Mouse (Mus musculus) cerebellum, adult 2 months (tissue): Measurements from ENCODE around the gene Nckap5. TPM values are rescaled to one million over a fixed set of nuclear protein-coding genes. Genes with fewer than 3 reads are reported as not detected.

Experiments used
- DNase-seq, 2 experiments: peaks; one replicate each; pipeline ENCODE4 v3.0.0; 2021
- H3K27ac ChIP-seq: fragments of 200-500 bp; 2 replicates; pipeline ENCODE4 v1.5.1; 2012; ENCODE audit warnings: low read length, control low read depth, inconsistent platforms; ENCODE audit not compliant: insufficient read depth
- H3K27me3 ChIP-seq: fragments of 200-500 bp; 2 replicates; pipeline ENCODE4 v1.6.1; 2012; ENCODE audit warnings: inconsistent platforms, mild to moderate bottlenecking, low read length, moderate library complexity; ENCODE audit not compliant: control insufficient read depth, insufficient read depth
- H3K4me1 ChIP-seq: fragments of 200-500 bp; 2 replicates; pipeline ENCODE4 v1.6.1; 2011; ENCODE audit warnings: low read length; ENCODE audit not compliant: control insufficient read depth, insufficient read depth
- H3K4me3 ChIP-seq: fragments of 200-500 bp; replicated peaks from 2 replicates; pipeline ENCODE3; 2011; ENCODE audit warnings: mild to moderate bottlenecking, low read depth, low read length, control low read depth; ENCODE audit not compliant: insufficient read depth
- CTCF ChIP-seq: fragments of 200-500 bp; IDR thresholded peaks from 2 replicates; pipeline ENCODE4 v1.5.1; 2011; ENCODE audit warnings: low read depth, mild to moderate bottlenecking, control low read depth, low read length, moderate library complexity, borderline replicate concordance; ENCODE audit not compliant: insufficient read depth
- POLR2A ChIP-seq: fragments of 200-500 bp; IDR thresholded peaks from 2 replicates; pipeline ENCODE4 v1.6.1; 2011; ENCODE audit warnings: low read length, control low read depth, borderline replicate concordance; ENCODE audit not compliant: insufficient read depth
- WGBS: fragments of 180-500 bp; shearing (Covaris S2); methylation state at CpG from one replicate; pipeline ENCODE4 v1.1.7; 2018; 5-methylcytosine and 5-hydroxymethylcytosine counted together
- polyA plus RNA-seq: library from polyadenylated mRNA; depleted of rRNA; stranded (reverse); fragments of >200 nt; gene quantifications from 2 replicates; pipeline ENCODE4 v1.2.3, GENCODE M21; 2012

Gene Nckap5
- polyA plus RNA-seq, 1 experiment, result 2.1 TPM

DNA sequence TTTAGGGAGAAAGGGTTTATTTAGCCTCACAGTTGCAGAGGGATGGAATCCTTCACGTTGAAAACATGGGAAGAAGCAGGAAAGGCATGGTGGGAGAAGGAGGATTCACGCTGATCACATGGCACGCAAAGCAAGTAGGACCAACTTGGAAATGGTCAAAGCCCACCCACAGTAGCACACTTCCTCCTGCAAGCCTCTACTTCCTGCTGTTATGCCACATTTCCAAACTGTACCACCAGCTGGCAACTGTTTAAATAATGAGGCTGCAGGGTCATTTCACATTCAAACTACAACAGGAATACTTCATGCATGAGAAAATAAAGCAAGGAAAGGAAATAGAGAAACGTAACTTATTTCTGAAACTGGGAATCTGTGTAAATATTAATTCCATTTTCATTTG lies 15.7 kb upstream of the Nckap5 start:
- Histone ChIP-seq H3K27ac (no peak overlapping the region), H3K4me1 (no peaks in the 10 kb centered on the region), H3K4me3 (no peak overlapping the region), H3K27me3 (no peaks in the 10 kb centered on the region)
- TF ChIP-seq POLR2A, result no peak
- TF ChIP-seq CTCF, result no peak
- 29% methylated on average over 4 of the region's 4 CpGs for WGBS
- DNase-seq, result no peak

DNA sequence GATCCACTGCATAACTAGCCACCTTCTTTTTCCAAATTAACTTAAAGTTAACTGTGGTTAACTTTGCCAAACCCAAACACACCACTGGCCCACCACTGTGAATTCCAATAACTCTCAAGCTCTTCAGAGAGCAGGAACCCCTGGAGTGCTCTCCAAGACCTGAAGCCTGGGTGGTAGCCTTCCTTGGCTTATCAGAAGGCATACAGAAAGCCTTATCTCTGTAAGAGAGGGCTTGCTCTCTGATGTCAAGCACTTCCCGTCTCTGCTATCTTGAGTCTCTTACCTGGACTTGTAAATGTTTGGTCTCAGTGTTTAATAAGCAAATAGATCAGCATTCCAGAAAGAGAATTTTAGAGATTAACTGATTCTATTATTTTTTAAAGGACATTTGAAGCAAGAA lies 2.3 kb upstream of the Nckap5 start:
- H3K27me3 ChIP-seq, result peaks cover 2% of the 10 kb centered on the region; the same call in 1 of the 2 replicates
- WGBS, result 93% methylated on average over 1 of the region's 1 CpGs
- no peak for DNase-seq
- H3K4me1 ChIP-seq, result peaks cover 4% of the 10 kb centered on the region; the same call in 1 of the 2 replicates
- H3K27ac ChIP-seq, result no peak overlapping the region
- TF ChIP-seq POLR2A (no peak), CTCF (no peak)
- no peak overlapping the region for H3K4me3 ChIP-seq

DNA sequence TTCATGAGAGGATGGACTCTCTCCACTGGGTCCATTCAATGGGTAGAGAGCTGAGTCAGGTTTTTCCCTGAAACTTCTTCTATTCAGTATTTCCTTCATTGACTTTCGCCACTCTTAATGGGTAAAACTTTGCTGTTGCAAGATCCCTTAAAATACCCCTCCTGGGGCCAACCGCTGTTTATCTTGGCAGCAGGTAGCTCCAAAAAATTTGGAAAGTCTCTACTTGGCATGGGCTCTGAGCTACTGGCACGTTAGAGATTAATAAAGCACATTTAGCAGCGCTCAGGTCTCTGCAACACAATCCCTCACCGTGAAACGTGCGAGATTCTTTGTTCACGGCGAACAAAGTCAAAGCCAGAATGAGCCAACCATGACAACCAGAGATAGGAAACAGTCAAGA lies 1.6 kb downstream of the Nckap5 start:
- no peak for DNase-seq
- no peak overlapping the region for H3K4me3 ChIP-seq
- TF ChIP-seq POLR2A (no peak), CTCF (no peak)
- WGBS, result 19% methylated on average over 9 of the region's 9 CpGs
- H3K27ac ChIP-seq, result no peak overlapping the region
- peaks cover 2% of the 10 kb centered on the region; the same call in 1 of the 2 replicates for H3K27me3 ChIP-seq
- H3K4me1 ChIP-seq, result peaks cover 4% of the 10 kb centered on the region; the same call in 1 of the 2 replicates

DNA sequence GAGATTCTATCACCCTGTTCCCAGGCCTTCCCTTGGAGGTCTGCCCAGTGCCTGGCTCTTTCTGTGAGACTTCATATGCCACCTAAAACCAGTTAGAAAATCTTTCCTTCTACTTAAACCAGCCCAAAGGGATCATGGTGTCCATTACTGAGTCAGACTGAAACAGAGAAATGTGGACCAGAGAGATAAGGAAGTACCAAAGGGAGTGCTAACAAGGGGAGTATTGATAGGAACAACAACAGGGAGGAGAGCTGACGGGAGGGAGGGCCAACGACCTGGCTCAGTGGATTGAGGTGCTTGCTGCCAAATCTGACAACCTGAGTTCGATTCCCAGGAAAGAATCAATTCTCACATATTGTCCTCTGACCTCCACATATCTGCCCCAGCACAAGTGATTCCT lies 5.8 kb downstream of the Nckap5 start:
- Histone ChIP-seq H3K4me3 (no peak overlapping the region), H3K27ac (no peak overlapping the region), H3K4me1 (no peaks in the 10 kb centered on the region), H3K27me3 (peaks cover 2% of the 10 kb centered on the region; the same call in 1 of the 2 replicates)
- no peak for TF ChIP-seq POLR2A
- TF ChIP-seq CTCF, result no peak
- WGBS, result 55% methylated on average over 3 of the region's 3 CpGs
- DNase-seq, result no peak

DNA sequence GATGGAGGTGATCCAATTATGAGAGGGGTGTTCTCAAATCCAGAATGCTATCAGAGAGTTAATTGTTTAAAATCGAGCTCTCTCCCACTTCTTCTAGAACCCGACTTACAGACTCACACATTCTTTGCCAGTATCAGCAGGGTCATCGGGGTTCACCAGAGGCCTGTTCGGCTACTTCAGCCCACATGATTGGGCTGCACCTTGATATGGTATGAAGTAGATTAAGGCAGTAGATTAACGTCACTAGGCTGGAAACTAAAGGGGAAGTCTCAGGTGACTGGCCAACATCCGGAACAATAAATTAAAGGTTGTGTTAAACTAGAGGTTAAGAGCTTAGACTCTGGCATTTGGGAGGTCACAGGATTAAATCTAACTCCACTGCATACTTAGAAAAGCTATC lies 8.4 kb downstream of the Nckap5 start:
- TF ChIP-seq POLR2A (no peak), CTCF (no peak)
- 85% methylated on average over 6 of the region's 6 CpGs for WGBS

GRCm38 (mm10) chr1:126817381-126818034 lies 13.1 kb downstream of the Nckap5 start:
- DNase-seq, result no peak
- Histone ChIP-seq H3K4me1 (no peaks in the 10 kb centered on the region), H3K27ac (no peak overlapping the region), H3K27me3 (no peaks in the 10 kb centered on the region; the same call in 1 of the 2 replicates), H3K4me3 (no peak overlapping the region)
- TF ChIP-seq CTCF (no peak), POLR2A (no peak)
- WGBS, result 47% methylated on average over 9 of the region's 9 CpGs

More for the DNA sequence above, 8.4 kb downstream of the Nckap5 start:
- no peaks in the 10 kb centered on the region for H3K27me3 ChIP-seq
- H3K4me1 ChIP-seq, result no peaks in the 10 kb centered on the region
- H3K4me3 ChIP-seq, result no peak overlapping the region
- no peak for DNase-seq
- H3K27ac ChIP-seq, result no peak overlapping the region

- WGBS, result 72% methylated on average over 3 of the region's 3 CpGs
- Histone ChIP-seq H3K27me3 (no peaks in the 10 kb centered on the region), H3K4me3 (no peak overlapping the region), H3K27ac (no peak overlapping the region), H3K4me1 (no peaks in the 10 kb centered on the region)
- TF ChIP-seq CTCF (no peak), POLR2A (no peak)
- no peak for DNase-seq
These were observed 23.5 kb downstream of the Nckap5 start for GRCm38 (mm10) chr1:126806994-126807611.

- DNase-seq, result no peak
- 79% methylated on average over 7 of the region's 7 CpGs for WGBS
These were observed 24.1 kb downstream of the Nckap5 start for GRCm38 (mm10) chr1:126806548-126806947.

More at GRCm38 (mm10) chr1:126806548-126806947, 24.1 kb downstream of the Nckap5 start:
- H3K27me3 ChIP-seq, result no peaks in the 10 kb centered on the region
- TF ChIP-seq POLR2A, result no peak
- no peak for TF ChIP-seq CTCF
- H3K4me3 ChIP-seq, result no peak overlapping the region
- H3K4me1 ChIP-seq, result no peaks in the 10 kb centered on the region
- no peak overlapping the region for H3K27ac ChIP-seq
